Mouse (Mus musculus) gastrocnemius, postnatal 25 days (tissue): Measurements from ENCODE around the gene Cldnd1. TPM values are rescaled to one million over a fixed set of nuclear protein-coding genes. Genes with fewer than 3 reads are reported as not detected.
A peak's percentile ranks its signal among the peaks of the same experiment; 100 is the strongest.

Source experiments
- DNase-seq: peaks from one replicate; pipeline ENCODE4 v3.0.0; 2022
- long read RNA-seq, 2 experiments: library from polyadenylated mRNA; stranded (forward); transcript quantifications; one replicate each; pipeline ENCODE4 v2.0.0; 2021
- total RNA-seq, 2 experiments: library from RNA; stranded (reverse); gene quantifications; 1 replicate in 1 of 2; 2 replicates in 1 of 2; pipeline ENCODE4 v1.2.3; 2021

The Cldnd1 gene
- total RNA-seq = 10 to 100 TPM; 63.9 to 64.2 TPM
- long read RNA-seq, experiment 1, transcript Cldnd1-204 (6 exons, 1,540 nt) = minor isoform, 6 of 84 reads
- long read RNA-seq, experiment 1, transcript Cldnd1-201 (5 exons, 2,147 nt) = major isoform, 64 of 84 reads
- long read RNA-seq, experiment 1, partial matches to known transcripts = 1 of 84 reads
- long read RNA-seq, experiment 1, other reads (novel, unspliced or antisense) = 12 of 84 reads
- long read RNA-seq, experiment 2, transcript Cldnd1-204 (6 exons, 1,540 nt) = minor isoform, 6 of 137 reads
- long read RNA-seq, experiment 2, transcript Cldnd1-201 (5 exons, 2,147 nt) = major isoform, 101 of 137 reads
- long read RNA-seq, experiment 2, partial matches to known transcripts = 3 of 137 reads
- long read RNA-seq, experiment 2, other reads (novel, unspliced or antisense) = 27 of 137 reads

DNA sequence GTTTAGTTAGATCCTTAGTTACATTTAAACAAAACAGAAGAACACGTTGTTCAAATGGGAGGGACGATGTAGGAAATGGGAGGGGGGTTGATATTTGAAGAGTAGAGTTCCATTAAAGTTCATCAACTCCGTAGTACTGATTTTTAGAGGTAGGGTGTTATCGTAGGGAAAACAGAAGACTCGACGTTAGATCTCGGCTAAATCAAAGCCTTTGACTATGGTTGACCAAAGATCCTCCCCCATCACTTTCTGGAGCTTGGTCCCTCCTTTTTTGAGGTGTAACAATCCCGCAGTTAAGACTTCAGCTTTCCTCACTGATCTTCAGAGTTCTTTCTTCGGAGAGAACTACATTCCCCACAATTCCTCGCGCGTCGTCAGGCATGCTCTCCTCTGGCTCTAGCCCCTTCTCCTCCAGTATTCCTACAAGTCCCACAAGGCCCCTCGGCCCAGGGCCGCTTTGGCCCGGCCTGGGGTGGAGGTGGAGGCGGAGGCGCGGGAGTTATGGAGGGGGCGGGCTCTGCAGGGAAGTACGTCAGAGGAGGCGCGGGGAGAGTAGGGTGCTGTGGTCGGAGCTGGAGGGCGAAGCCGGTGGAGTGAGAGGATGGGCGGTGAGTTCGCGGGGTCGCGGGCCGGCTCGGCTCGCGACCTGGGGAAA is at the start of gene Cldnd1:
Gene Cldnd1 (plus strand): TSS at position 434 of the 655 bp plus-strand sequence.
- peak; percentile 97 for DNase-seq

DNA sequence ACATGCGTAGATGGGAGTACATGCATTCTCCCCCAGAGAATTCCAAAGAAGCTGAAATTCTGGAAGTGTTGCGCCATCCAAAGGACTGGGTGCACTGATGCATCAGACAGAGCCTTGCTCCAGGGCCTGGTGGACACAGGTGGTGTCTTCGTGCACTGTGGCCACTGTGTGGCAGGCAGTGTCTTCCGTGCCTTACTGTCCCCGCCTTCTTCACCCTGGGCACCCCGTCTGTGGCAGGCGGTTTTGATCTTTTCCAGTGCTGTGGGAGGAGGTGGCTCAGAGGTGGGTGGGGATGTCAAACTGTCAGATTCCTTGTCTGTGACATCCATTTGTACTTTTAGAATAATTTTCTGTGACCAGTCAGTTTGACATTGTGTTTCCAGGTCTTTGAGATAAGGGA is 49.0 kb upstream of the Cldnd1 start:
- no peak for DNase-seq

DNA sequence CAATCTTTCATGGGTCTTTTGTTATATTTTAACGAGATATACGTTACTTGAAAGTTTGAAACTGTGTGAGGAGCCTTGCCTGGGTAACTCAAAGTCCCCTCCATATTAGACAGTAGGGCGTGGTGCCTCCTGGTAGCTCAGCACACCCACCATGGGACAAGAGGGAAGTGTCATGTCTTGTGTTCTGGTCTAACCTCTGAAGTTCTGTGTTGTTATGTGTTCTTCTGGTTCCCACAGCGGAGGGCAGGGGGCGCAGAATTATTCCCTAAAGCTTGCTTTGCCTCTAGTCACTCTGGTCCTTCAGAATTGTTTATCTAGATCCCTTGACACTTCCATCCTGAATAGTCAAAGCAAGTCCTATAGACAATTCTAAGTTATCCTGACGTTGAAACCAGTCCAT is 45.7 kb upstream of the Cldnd1 start:
- no peak for DNase-seq

DNA sequence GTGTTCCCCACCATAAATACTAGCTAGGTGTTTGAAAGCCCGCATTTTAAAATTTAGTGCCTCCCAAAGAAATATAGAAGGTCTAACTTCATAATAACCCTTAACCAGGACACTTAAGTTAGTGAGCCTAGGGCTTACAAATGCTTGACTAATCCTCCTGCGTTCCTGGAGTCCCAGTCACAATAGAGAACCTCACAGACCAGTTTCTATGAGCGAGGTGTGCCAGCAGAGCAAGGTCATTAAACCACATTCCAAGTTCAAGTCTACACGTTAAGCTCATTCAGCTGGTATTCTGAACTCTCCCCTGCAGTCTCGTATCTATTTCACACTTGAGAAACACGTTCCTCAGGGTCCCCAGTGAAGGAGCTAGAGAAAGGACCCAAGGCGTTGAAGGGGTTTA is 44.8 kb upstream of the Cldnd1 start:
- DNase-seq = no peak

DNA sequence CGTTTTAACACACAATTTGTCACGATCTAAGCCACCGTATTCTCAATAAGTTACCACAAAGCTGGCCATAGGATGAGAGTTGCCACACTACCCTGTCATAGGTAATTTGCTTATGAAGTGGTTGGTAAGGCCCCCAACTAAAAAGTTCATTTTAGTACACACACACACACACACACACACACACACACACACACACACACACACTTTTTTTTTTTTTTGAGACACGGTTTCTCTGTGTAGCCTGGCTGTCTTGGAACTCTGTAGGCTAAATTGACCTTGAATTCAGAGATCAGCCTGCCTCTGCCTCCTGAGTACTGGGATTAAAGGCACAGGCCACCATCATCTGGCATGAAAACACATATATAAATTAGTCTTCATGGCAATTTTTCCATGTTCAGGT is 43.8 kb upstream of the Cldnd1 start:
- DNase-seq = no peak

DNA sequence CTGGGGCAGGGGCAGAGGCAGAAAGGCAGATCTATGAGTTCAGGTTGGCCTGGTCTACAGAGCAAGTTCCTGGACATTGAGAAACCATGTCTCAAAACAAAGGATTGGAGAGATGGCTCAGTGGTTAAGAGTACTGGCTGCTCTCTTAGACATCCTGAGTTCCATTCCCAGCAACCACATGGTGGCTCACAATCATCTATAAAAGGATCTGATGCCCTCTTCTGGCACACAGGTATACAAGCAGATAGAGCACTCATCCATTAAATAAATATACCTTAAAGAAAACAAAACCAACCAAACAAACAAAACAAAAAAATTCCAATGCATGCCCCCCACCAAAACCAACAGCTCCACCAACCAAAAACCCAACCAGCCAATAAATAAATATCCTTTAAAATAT is 43.2 kb upstream of the Cldnd1 start:
- DNase-seq = no peak

DNA sequence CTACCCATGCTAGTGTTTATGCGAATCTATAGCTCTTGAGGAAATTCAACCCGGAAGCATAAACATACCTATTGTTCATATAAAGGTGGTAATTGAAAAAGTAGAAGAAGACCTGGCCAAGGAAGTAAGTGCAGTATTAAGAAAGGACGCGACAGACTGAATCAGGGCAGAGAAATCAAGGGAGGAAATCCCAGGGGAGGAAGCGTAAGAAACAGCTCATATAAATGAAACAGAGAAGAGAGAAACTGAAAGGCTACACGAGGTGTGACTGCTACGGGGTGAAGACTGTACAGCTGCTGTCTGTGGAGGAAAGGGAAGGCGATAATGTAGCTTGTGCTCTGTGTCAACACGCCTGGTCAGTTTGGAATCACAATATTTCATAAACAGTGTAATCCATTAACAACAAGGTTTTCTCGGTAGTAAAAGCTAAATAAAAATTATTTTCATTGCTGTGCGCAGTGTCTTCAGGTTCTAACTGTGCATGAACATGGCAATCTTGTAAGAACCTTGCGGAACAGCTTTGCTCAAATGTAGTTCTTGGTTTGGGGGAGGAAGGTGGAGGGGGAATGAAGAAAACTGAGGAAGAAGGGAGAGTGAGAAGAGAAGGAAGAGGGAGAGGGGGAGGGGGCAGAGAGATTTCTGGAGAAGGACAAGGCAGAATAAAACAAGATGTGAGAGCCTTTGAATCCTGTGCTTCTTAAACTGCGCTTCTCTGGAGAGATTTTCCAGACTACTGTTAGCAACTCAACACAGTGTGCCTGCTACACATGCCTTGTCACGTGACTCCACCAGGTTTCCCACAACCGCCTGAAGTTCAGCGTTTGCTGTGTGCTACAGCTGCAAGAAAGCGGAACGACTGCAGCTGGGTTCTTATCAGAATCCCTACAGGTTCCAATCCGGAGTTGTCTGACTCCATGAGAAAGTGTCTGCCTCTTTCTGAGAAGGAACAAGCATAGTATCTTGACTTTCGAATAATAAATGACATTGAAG is 41.9 kb upstream of the Cldnd1 start:
- no peak for DNase-seq

DNA sequence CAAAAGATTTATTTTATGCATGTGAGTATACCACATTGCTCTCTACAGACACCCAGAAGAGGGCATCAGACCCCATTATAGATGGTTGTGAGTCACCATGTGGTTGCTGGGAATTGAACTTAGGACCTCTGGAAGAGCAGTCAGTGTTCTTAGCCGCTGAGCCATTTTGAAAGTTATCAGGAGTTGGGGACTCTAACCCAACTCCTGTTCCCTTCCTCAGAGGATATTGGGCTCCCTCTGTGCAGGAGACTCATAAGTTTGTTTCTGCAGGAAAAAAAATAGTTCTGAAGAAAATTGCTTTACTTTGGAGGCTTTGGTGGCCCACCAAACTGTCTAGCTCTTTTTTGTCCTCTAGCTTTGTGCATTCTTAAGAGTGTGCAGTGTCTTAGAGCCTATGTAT is 39.2 kb upstream of the Cldnd1 start:
- DNase-seq = no peak

DNA sequence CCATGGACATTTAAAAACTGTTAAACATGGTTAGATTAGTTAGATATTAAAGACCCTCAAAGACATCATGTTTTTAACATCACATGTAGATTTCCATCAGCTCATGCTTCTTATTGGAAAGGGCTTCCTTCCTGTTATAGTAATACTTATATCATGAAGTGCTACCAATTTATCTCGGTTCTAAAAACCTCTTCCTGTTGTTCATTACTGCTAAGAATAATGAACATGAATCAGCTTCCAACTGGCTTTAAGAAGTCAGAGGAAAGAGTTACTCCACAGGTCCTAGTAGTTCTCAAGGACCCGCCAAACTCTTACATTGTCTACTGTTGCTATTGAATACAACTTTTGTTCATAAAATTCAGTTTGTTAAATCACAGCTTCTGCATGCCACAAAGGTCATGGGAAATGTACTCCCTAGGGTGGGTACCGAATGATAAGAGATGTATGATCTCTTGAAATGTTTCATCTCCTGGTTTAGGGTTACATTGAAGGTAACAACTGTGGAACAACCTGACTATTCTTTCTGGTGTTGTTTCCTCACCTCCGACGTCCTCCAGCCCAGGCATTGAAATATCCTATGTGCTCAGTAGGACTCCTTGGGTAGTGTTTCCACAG is 38.0 kb upstream of the Cldnd1 start:
- no peak for DNase-seq

DNA sequence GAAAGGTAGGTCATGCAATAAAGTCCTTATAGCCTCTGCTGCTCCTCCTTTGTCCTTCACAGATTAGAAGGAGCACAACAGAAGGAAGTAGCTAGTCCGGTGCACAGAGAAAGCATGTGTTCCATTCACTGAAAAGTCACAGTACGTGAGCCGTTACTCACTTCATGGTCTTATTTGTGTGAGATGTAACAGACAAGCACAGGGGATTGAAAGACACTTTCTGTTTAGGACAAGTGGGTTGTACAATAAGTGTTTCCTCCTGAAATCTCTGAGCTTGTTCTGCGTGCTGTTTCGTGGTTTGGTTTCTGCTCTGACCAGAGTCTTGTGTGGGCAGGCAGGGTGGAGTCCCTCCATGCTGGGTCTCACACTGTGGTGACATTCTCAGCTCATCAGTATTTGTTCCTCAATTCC is 37.4 kb upstream of the Cldnd1 start:
- DNase-seq = no peak

DNA sequence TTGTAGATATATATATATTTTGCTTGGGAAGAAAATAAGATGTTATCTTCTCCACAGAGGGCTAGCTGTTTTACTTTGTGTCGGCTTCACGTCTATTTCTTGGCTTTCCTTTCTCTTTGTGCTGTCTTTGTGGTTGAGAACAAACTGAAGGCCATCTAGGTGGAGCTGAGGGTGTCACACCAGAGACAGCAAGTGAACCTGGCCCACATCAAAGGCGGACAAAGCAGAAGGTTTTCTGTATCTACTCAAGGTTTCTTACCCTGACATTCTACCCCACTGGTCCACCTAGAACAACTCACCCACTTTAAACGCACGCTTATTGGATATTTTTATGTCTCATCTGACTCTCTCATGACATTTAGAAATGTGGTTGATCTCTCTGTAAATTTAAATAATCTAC is 33.6 kb upstream of the Cldnd1 start:
- no peak for DNase-seq

DNA sequence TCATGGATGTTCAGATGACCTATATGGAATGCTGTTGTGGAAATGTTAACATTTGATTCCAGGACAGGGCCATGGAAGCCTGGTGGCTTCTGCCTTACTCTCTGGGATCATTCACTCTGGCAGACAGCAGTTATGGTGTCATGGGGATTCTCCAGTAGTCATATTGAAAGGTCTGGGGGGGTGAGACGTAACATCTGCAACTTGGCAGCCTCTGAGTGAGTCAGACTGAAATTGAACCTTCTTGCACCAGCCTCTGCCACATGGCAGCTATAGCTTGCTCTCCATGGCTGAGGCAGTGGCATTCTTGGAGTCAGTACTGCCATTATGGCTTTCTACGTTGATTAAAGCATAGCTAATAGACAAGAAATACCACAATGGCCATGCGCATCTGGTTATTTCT is 30.9 kb upstream of the Cldnd1 start:
- DNase-seq = no peak

DNA sequence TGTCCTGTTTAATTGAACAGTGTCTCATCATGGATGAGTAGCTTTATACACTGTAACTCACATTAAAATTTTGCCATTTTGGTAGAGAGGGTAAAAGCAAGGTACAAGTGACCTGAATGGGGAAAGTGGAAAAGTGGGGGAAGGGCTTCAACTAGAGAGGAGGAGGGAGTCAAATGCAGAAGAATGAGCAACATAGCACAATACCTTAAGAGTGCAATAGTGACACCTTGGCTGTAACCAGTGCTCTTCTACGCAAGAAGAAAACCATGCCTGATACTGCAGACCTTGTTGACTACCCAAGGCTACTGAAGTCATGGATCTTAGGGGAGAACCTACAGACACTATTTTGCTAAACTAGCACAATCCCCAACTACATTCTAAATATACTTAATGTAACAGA is 30.4 kb upstream of the Cldnd1 start:
- no peak for DNase-seq

DNA sequence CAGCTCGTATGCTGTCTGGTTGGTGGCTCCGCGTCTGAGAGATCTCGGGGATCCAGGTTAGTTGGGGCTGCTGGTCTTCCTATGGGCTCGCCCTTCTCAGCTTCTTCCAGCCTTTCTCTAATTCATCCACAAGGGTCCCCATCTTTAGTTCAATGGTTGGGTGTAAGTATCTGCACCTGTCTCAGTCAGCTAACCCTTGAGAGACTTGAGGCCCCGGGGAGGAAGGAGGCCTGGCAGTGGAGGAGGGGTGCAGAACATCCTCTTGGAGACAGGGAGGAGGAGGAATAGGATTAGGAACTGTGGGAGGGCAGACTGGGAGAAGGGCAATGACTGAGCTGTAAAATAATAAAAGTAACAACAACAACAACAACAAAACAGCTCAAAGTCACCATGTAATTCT is 27.5 kb upstream of the Cldnd1 start:
- no peak for DNase-seq

DNA sequence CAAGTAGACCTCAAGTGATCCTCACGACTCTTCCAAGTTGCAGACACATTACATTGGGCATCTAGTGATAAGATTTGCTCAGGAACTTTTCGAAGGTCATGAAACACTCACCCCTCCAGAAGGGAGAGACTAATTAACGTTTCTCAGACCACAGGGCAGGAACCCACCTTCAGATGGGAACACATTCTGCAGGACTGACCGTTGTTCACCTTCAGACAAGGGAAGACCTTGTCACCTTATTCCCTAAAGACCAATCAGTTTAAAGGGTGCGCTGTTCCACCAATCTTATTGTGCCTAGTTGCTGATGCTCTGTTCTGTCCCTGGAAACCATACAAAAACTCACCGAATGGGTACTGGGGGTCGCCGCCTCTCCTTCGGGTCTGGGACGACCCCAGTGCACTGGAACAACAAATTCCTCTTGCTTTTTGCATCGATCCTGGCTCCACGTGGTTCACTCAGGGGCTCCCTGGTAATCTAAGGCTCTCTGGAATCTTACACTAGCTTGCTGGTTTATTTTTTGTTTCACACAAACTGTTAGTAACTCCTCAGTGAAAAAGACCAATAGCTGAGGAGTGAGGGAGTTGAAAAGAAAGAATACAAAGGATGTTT is 26.8 kb upstream of the Cldnd1 start:
- no peak for DNase-seq

DNA sequence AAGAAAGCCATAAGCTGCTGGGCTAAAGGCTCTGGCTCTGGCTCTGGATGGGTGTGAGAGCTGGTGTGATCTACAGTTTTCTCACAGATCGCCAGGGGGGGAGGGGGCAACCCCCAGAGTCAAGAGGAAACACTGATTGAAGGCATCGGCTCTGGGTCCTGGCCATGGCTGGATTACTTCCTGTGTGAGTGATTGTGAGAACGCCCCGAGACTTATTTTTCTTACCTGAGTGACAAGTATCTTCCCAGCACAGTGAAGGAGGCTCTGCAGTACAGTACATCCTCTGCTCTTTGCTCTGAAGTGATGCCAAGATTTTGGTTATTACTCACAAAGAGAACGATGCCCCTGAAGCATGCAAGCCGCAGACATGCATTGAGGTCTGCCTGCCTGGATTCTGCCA is 25.9 kb upstream of the Cldnd1 start:
- no peak for DNase-seq

DNA sequence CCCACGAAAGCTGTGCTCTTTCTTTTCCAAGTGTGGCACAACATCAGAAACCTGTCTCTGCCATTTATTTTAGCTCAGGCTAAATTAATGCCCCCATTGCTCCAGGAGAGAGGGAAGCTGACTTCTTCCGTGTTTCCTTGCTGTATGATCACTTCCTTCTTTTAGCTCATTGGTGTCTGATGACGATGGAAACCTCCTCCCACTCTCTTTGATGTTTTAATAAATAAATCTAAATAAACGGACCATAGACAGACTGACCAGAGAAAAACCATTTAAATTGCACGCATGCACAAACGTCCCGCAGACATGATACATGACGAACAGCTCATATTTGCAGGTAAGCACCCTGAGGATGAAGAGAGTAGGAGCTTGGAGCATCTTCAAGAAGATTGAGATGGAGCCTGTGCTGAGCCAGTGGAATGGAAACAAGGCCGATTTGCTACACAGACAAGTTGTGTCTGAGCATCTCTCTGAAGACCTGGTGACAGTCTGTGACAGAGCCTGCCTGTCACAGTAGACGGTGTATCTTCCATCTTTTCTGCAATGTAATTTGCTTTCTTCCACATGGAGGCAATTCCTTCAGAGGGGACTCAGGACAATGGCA is 25.3 kb upstream of the Cldnd1 start:
- no peak for DNase-seq

DNA sequence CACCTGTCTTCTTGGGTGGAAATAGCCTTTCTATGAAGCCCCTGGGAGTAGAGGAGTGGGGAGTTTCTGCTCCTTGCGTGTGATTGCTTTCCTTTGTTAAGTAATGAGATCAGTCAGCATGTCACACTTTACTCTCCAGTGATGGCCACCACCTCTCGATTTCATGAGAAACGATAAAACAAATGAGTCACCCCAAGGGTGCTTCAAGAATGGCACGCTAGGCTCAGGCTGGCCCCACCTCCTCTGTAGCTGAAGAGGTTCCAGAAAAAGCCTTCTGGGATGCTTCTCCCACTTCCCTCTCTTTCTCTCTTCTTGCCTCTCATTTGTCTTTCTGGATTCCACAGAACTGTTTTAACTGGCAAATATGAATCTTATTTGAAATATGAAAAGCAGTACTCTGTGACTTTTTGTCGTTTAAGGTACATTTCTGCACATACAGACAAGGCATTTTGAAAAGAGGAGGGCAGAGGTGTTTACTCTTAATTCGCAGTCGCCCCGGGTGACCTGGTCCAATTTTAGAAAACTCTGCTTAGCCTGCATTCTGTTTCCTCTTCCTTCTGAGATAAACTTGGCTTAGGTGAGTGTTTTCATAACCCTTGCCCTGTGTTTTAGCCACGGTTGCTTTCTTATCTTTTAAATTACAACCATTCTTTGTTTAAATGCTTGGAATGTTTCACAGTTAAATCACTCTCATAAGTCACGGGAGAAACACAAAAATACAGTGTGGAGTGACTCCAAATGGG is 24.2 kb upstream of the Cldnd1 start:
- no peak for DNase-seq

DNA sequence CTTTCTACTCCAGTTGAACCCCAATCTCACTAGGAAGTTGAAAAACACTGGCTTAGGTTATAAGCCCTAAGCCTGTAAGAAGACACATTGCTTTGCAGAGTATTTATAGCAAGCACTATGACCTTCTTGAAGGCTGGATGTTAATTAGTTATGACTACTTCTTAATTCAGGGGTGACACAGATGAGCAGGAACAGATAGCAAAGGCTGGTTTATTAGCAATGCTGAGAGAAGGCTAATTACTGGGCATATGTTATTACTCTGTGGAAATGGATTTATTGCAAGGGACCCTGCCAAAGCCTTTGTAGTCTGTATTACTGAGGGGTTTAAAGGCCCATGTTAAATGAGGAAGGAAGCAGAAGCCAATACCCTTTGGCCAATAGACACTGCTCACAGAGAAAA is 22.7 kb upstream of the Cldnd1 start:
- DNase-seq = no peak

DNA sequence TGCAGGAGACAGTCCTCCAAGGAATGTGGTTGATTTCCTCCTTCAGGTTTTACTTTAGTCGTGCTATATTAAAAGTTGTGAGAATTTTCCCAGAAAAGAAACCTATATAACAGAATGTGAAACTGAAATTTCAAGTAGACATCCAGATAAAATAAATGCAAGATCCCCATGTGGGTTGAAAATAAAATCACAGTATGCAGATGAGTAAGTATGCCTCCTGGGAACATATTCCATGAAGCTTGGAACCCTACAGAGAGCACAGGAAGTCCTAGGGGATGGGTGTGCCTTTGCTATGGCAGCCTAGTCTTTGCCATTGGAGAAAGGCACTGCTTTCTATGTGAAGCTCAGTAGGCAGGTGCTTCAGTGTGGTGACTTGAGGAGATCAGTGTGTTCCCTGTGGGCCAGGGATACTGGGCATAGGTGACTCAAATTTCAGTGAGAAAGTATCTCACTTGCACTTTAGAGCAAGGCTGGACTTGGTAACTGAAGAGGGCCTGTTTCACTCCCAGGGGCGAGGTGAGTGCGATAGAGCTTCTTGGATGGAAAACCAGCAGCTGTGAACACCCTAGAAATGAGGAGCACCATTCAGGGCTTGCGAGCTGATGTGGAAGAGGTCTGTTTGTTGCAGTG is 20.3 kb upstream of the Cldnd1 start:
- DNase-seq = no peak
